Mouse (Mus musculus) neural tube, embryonic 13.5 days (tissue): ENCODE data around the gene Atp6v1b1. TPM values are rescaled to one million over a fixed set of nuclear protein-coding genes. Genes with fewer than 3 reads are reported as not detected.

Experiments used
- ATAC-seq: fragments of 200-750 bp; cut with Nextera tagmentation; 2 replicates; pipeline ENCODE4 v1.8.0; 2017; ENCODE audit warnings: low read depth, mild to moderate bottlenecking, moderate TSS enrichment, moderate library complexity
- H3K27ac ChIP-seq: fragments of 300-500 bp; sonication (generic); replicated peaks from 2 replicates; pipeline ENCODE4 v1.5.1; 2015; ENCODE audit warnings: moderate library complexity, mild to moderate bottlenecking, inconsistent platforms
- H3K27me3 ChIP-seq: fragments of 300-500 bp; sonication (generic); 2 replicates; pipeline ENCODE4 v1.6.1; 2015; ENCODE audit warnings: mild to moderate bottlenecking, inconsistent platforms
- H3K36me3 ChIP-seq: fragments of 300-500 bp; sonication (generic); 2 replicates; pipeline ENCODE4 v1.6.1; 2015; ENCODE audit warnings: mild to moderate bottlenecking, inconsistent platforms
- H3K4me1 ChIP-seq: fragments of 300-500 bp; sonication (generic); replicated peaks from 2 replicates; pipeline ENCODE4 v1.6.1; 2015; ENCODE audit warnings: inconsistent platforms
- H3K4me2 ChIP-seq: fragments of 300-500 bp; sonication (generic); 2 replicates; pipeline ENCODE4 v1.6.1; 2015; ENCODE audit warnings: inconsistent platforms, mild to moderate bottlenecking, moderate library complexity
- H3K4me3 ChIP-seq: fragments of 300-500 bp; sonication (generic); 2 replicates; pipeline ENCODE4 v1.5.1; 2015; ENCODE audit warnings: mild to moderate bottlenecking, inconsistent platforms
- H3K9ac ChIP-seq: fragments of 300-500 bp; sonication (generic); 2 replicates; pipeline ENCODE4 v1.6.1; 2015; ENCODE audit warnings: moderate library complexity, mild to moderate bottlenecking, inconsistent platforms
- H3K9me3 ChIP-seq: fragments of 300-500 bp; sonication (generic); 2 replicates; pipeline ENCODE4 v1.6.1; 2016; ENCODE audit warnings: inconsistent platforms
- WGBS: fragments of 180-500 bp; shearing (Covaris S2); methylation state at CpG from one replicate; pipeline ENCODE4 v1.1.7; 2015; 5-methylcytosine and 5-hydroxymethylcytosine counted together
- polyA plus RNA-seq: library from polyadenylated mRNA; unstranded; fragments of >200 nt; fragmentation: Nextera tagmentation; extraction: Ambion mirVana; gene quantifications from 2 replicates; pipeline ENCODE4 v1.2.1, GENCODE M21; 2015

Gene Atp6v1b1
- polyA plus RNA-seq, 1 experiment from 2014 or later: not detected

DNA sequence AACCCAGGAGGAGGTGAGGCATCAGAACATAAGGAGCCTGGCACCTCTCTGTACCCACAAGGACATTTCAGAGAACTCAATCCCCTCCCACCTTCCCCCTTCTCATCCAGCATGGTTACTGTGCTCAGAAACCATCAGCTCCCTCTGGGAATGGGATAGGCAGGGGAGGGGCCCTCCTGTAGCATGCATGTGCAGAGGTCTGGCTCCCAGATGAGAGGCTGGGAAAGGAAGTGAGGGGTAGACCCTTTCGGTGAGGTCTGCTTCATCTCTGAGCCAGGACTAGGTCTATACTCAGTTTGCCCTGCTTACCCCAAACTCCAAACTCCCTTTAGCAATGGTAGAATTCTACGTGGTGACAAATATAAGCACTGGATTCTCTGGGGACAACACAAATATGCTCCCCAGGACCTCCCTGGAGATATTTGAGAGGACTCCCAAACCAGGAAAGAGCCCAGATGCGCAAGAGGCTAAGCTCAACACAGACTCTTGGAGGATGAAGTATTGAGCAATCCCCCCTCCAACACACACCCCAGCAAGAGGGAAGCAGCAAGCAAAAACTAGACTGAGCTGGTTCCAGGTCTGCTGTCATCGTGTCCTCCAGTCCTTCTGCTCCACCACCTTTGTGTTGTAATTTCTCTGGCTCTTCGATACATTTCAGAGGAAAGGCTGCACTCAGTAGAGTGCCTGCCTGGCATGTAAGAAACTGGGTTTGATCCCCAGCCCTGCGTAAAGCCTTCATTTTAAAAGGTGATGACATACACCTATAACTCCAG is 34.9 kb upstream of the Atp6v1b1 start:
- WGBS: 5% methylated on average over 6 of the region's 6 CpGs
- H3K9me3 ChIP-seq: no peaks in the 10 kb centered on the region
- H3K27me3 ChIP-seq: peaks cover 100% of the 10 kb centered on the region
- ATAC-seq: no peak
- H3K27ac ChIP-seq: no peak overlapping the region
- peaks cover 18% of the 10 kb centered on the region for H3K4me1 ChIP-seq
- H3K9ac ChIP-seq: no peak overlapping the region
- no peak overlapping the region for H3K4me3 ChIP-seq
- H3K4me2 ChIP-seq: no peak overlapping the region
- no peaks in the 10 kb centered on the region for H3K36me3 ChIP-seq

DNA sequence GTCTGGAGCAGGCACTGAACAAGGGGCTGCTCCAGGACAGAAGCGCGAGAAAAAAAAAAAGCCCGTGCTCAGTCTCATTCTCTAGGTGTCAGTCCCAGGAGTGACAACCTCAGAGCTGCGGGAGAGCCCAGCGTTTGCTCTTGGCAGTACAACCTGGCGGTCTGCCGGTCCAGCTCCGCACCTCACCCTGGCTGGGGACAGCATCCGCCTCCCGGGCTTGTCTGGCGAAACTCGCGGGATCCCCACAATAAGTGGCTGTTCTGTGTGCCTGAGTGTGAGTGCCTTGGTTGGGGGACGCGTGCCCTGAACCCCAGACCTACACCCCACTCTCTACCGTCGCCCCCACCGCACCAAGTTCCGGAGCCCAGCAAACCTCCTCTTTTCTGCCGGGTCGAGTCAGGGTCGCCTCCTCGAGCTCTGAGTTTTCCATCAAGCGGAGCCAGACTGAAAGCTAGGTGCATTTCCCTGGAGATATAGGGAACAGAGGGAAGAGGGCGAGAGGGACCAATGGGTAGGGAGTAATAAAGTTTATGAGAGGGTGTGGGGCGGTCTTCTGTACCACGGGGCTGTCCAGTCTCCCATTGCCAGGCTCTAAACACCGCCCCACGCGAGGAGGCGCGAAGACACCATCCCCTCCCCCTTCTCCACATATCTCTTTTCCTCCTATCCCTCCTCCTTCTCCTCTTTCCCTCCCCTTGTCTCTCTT is 32.3 kb upstream of the Atp6v1b1 start:
- under 1% methylated on average over 32 of the region's 32 CpGs for WGBS
- H3K9ac ChIP-seq: no peak overlapping the region
- peak overlapping the region; percentile 33 for H3K4me3 ChIP-seq
- no peak overlapping the region for H3K27ac ChIP-seq
- no peaks in the 10 kb centered on the region for H3K9me3 ChIP-seq
- H3K4me2 ChIP-seq: peak overlapping the region; percentile 51
- peaks cover 22% of the 10 kb centered on the region for H3K4me1 ChIP-seq
- peak; percentile 9; the same call in 1 of the 2 replicates for ATAC-seq
- H3K27me3 ChIP-seq: peaks cover 100% of the 10 kb centered on the region
- H3K36me3 ChIP-seq: no peaks in the 10 kb centered on the region

DNA sequence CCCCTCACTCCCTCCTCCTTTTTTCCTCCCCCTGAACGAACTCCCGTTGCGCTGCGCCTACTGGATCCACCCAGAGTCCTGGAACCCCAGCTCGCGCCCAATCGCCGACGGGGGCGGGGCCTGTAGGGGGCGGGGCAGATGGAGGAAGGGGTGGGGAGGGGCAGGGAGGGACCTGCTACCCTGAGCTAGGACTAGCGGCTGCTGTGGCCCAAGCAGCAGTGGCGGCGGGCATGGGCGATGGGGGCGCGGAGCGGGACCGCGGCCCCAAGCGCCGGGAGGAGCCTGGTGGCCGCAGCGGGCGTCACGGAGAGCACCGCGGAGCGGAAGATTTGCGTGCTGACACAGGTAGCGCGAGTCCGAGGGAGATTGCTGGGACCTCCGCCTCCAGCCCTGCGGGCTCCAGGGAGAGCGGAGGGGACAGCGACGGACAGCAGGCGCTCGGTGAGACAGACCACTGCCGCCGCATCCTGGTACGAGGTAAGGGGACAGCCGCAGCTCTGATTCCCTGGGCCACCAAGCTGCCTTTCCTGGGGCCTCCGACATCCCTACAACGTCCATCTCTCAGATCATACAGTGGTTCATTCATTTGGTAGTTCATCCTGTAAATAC is 31.6 kb upstream of the Atp6v1b1 start, which contains the start of gene Vax2:
TSS of gene Vax2 (plus strand) at position 198 of the 609 bp plus-strand sequence.
- Histone ChIP-seq H3K4me3 (peak within 1 kb of the TSS; percentile 33), H3K9me3 (no peaks in the 10 kb centered on the region), H3K9ac (no peak within 1 kb of the TSS), H3K27me3 (peaks cover 100% of the 10 kb centered on the region), H3K4me1 (peaks cover 22% of the 10 kb centered on the region), H3K27ac (no peak within 1 kb of the TSS), H3K36me3 (no peaks in the 10 kb centered on the region), H3K4me2 (peak within 1 kb of the TSS; percentile 51)
- peak; percentile 74 for ATAC-seq
- WGBS: 1% methylated on average over 32 of the region's 46 CpGs

DNA sequence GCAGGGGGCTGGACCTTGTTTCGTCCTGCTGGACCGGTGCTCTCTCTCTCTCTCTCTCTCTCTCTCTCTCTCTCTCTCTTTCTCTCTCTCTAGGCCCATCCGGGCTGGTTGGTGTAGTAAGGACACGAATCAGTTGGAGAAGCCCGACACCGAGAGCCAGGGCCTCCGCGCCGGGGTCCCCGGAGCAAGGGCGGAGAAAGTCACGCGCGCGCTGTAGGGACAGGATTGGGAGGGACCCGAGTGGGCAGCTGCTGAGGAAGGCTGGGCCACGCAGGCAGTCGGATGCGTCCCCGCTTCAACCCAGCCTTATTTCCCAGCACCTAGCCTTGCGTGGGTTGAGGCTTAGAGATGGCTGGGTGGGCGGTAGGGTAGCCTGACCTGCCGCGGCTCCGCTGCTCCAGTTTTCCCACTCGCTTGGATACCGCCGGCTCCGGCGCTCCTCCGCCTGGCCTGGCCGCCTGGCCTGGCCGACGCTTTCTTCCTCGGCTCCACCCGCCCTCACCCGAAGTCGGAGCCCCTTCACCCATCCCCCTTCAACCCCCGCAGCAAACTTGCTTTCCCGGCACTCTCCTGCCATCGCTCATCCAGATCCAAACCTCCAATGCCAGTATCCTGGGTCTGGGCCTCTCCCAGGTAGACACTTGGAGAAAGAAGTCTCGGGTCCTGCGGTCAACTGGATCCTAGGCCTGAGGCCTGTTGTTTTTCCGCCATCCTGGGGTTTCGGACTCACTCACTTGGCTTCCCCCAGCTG is 30.9 kb upstream of the Atp6v1b1 start:
- H3K4me3 ChIP-seq: peak overlapping the region; percentile 33
- no peak overlapping the region for H3K9ac ChIP-seq
- peaks cover 22% of the 10 kb centered on the region for H3K4me1 ChIP-seq
- 0 out of 2 replicates have a peak, but pooled peaks have one; percentile 13 for ATAC-seq
- under 1% methylated on average over 45 of the region's 45 CpGs for WGBS
- no peak overlapping the region for H3K27ac ChIP-seq
- peak overlapping the region; percentile 51 for H3K4me2 ChIP-seq
- no peaks in the 10 kb centered on the region for H3K36me3 ChIP-seq
- peaks cover 99% of the 10 kb centered on the region for H3K27me3 ChIP-seq
- no peaks in the 10 kb centered on the region for H3K9me3 ChIP-seq

DNA sequence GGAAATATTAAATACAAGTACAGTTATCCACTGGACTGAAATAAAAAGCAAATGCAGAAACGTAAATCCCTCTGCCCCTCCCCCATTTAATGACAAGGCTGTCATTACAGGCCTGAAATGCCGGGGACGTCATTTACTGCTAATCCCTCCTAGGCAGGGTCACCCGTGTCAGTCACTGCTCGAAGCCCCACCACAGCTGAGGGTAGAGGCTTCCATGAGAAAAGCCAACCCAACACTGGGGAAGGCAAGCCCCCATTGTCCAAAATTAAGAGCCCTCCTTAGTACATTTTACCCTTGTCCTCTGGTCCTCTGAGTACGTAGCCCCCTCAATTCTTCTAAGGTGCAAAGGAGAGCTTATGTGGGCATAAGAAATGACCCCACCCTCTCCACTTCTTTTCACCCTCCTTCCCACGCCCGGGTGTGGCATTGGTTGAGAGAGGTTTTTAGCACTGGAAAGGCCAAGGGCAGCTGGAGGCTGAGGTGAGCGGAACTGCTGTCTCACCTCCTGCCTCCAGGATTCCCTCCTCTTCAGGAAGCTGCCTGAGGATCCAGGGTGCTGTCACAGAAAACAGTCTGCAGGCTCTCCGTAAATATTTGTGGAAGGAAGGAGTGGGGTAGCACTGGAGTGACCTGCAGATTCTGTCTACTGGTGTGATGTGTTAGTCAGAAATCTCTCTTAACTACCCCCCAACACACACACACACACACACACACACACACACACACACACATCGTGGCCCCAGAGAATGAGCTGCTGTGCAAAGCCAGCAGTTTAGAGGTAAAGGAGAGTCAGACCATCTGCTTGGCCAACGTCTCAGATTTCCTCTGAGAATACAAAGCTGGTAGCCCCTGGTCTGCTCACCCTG is 29.3 kb upstream of the Atp6v1b1 start:
- Histone ChIP-seq H3K9me3 (no peaks in the 10 kb centered on the region), H3K27me3 (peaks cover 99% of the 10 kb centered on the region), H3K4me2 (no peak overlapping the region), H3K4me1 (peaks cover 22% of the 10 kb centered on the region), H3K4me3 (no peak overlapping the region), H3K27ac (no peak overlapping the region), H3K9ac (no peak overlapping the region), H3K36me3 (no peaks in the 10 kb centered on the region)
- whole genome bisulfite sequencing: 3% methylated on average over 12 of the region's 12 CpGs
- no peak for ATAC-seq

DNA sequence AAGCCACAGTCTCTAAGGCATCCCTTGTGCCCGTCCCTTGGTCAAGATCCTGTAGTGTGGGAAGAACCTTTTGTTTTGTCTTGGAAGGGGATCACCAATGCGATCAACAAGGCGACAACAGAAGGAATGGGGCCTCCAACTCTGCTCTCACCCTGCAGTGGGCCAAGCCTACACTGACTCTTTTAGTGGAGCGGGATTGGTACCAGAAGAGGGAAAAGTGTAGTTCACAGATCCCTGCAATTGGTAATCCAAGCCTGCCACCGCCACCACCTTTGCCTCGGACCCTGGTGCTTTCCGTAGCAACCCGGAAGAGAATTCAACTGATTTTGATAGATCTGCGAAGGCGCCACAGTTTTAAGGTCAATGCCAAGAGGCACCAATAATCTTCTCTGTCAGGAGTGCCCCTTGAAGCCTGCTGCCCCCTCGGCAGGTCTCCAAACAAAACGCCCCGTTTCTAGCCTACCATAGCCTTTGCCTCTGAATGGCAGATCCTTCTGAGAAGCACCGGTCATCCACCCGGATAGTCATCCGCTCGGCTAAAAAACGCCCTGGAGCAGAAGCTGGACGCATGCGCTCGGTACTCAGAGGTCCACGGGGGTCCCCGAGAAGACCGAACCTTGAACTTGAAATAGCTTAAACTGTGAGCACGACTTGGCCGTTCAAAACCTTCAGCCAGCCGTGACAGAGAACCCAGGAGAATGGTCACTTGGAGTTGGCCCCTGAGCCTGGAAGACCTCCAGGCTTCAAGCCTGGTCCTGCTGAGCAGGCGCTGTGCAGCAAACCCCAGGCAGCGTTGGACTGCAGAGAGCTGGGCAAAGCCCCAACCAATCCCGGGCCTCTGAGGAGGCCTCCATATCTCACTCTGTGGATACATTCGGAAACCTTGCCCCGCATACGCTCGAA is 28.3 kb upstream of the Atp6v1b1 start:
- Histone ChIP-seq H3K4me2 (no peak overlapping the region), H3K4me1 (peaks cover 22% of the 10 kb centered on the region), H3K9me3 (no peaks in the 10 kb centered on the region), H3K27ac (no peak overlapping the region), H3K36me3 (no peaks in the 10 kb centered on the region), H3K9ac (no peak overlapping the region), H3K27me3 (peaks cover 99% of the 10 kb centered on the region), H3K4me3 (no peak overlapping the region)
- WGBS: under 1% methylated on average over 34 of the region's 34 CpGs
- no peak for ATAC-seq

DNA sequence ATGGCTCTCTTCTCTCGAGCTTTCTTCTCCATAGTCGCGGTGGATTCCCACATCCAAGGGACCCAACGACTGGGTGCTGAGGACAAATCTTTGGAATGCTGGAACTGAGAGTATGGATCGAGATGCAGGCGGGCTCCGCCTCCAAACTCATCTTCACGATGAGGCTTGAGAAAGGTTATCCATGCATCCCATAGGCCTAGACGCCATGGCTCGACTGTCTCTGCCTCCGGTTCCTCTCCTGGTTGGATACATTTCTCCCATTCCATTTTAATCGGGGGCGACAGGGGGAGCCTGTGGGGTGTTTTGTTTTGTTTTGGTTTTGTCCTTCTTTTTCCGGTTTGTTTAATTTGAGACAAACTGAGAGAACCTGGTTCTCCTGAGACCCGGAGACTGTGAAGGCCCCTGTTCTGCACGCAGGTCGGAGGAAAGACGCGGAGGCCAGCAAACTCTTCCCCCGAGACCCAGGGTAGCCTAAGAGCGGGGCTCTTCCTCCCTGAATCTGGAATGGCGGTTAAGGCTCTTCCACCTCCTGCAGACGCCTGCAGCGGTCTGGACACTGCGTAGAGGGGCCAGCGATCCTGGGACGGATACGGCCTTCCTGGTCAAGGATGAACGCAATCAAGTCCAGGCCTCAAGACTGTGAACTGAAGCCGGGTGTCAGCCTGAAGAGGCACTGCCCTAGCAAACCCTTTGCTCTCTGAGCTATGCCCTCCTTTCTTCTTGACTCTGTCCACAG is 27.2 kb upstream of the Atp6v1b1 start:
- no peak overlapping the region for H3K27ac ChIP-seq
- H3K4me1 ChIP-seq: peaks cover 21% of the 10 kb centered on the region
- no peaks in the 10 kb centered on the region for H3K36me3 ChIP-seq
- ATAC-seq: no peak
- no peak overlapping the region for H3K4me3 ChIP-seq
- H3K4me2 ChIP-seq: no peak overlapping the region
- H3K27me3 ChIP-seq: peaks cover 99% of the 10 kb centered on the region
- H3K9ac ChIP-seq: no peak overlapping the region
- no peaks in the 10 kb centered on the region for H3K9me3 ChIP-seq
- WGBS: 2% methylated on average over 30 of the region's 30 CpGs

DNA sequence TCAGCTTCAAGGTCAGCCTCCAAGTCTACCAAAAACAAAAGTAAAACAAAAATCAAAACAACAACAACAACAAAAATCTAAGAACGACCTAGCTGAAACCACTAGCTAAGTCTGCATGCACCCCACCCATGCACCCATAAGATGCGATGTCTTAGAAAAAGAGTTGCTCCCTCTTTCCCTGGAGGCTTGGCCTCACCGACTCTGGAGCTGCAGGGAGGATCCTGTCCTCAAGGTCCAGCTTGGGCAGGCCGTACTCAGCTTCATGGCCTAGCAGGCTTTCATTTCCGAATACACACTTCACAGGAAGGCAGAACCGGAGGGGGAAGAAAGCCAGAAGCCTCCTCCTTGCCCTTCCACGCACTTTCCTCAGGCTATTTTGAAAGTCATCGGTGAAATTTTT is 25.8 kb upstream of the Atp6v1b1 start:
- peaks cover 99% of the 10 kb centered on the region for H3K27me3 ChIP-seq
- H3K9ac ChIP-seq: no peak overlapping the region
- no peak overlapping the region for H3K4me3 ChIP-seq
- H3K9me3 ChIP-seq: no peaks in the 10 kb centered on the region
- no peak overlapping the region for H3K27ac ChIP-seq
- peaks cover 7% of the 10 kb centered on the region for H3K4me1 ChIP-seq
- ATAC-seq: no peak
- WGBS: 1% methylated on average over 8 of the region's 8 CpGs
- H3K4me2 ChIP-seq: no peak overlapping the region
- H3K36me3 ChIP-seq: no peaks in the 10 kb centered on the region

DNA sequence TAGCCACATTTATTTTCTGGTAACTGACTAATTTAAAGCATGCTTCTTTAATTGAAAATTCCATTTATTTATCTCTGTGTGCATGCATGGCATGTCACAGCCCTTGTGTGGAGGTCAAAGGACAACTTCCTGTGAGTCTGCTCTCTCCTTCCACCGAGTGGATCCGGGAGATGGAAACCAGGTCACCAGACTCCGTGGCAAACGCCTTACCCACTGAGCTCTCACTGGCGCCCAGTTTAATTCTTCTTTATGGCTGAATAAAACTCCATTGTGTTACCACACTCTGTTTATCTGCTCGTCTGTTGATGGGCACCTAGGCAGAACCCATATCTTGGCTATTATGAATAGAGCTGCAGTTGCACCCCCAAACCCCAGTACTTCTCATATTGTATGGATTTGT is 20.3 kb upstream of the Atp6v1b1 start:
- H3K4me2 ChIP-seq: no peak overlapping the region
- H3K9ac ChIP-seq: no peak overlapping the region
- no peaks in the 10 kb centered on the region for H3K36me3 ChIP-seq
- H3K27me3 ChIP-seq: peaks cover 86% of the 10 kb centered on the region
- H3K4me3 ChIP-seq: no peak overlapping the region
- no peak overlapping the region for H3K27ac ChIP-seq
- no peak for ATAC-seq
- H3K9me3 ChIP-seq: no peaks in the 10 kb centered on the region
- H3K4me1 ChIP-seq: no peaks in the 10 kb centered on the region
- WGBS: 18% methylated on average over 6 of the region's 6 CpGs

DNA sequence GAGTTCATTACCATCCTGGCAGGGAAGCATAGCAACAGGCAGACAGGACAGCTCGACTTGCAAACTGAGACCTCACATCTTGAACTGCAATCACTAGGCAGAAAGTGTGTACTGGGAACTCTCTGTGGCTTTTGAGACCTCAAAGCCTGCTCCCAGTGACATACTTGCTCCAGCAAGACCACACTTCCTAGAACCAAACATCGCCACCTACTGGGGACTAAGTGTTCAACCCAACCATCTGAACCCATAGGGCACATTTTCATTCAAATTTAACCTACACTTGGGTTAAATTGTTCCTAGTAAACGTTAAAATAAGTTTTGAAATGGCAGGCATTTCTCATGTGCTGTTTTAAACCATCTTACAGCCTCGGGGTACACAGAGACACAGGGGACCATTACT is 15.6 kb upstream of the Atp6v1b1 start:
- Histone ChIP-seq H3K27ac (no peak overlapping the region), H3K4me3 (no peak overlapping the region), H3K36me3 (no peaks in the 10 kb centered on the region), H3K4me2 (no peak overlapping the region), H3K27me3 (peaks cover 58% of the 10 kb centered on the region), H3K9me3 (no peaks in the 10 kb centered on the region), H3K4me1 (no peaks in the 10 kb centered on the region), H3K9ac (no peak overlapping the region)
- WGBS: 38% methylated on average over 4 of the region's 4 CpGs
- no peak for ATAC-seq
